Mouse (Mus musculus): ENCODE data around the gene Scaper. TPM values are rescaled to one million over a fixed set of nuclear protein-coding genes. Genes with fewer than 3 reads are reported as not detected.
A peak's percentile ranks its signal among the peaks of the same experiment; 100 is the strongest.

Gene Scaper
- total and polyA plus RNA-seq, 3 experiments = 4.2 to 5.2 (median 4.5) TPM

GRCm38 (mm10) chr9:55542366-55543325 is 395.3 kb downstream of the Scaper start:
- Histone ChIP-seq H3K4me2 (ENCODE audit: insufficient read depth, low read depth, poor library complexity, severe bottlenecking) (no peak overlapping the region), H3K4me3 (replicated peaks in 1 of 3; ENCODE audit: low read depth in 2 of 3, low read length in 2 of 3, poor library complexity in 1 of 3) (no peak overlapping the region)
- in situ Hi-C loops (cut with MboI; ENCODE audit: low pct_ligation_motif_present, low pct_unique_long_range_greater_than_20kb, low sequenced_read_pairs) = no loop called here

GRCm38 (mm10) chr9:55541681-55542365 is 396.1 kb downstream of the Scaper start:
- H3K4me1 ChIP-seq (ENCODE audit: control insufficient read depth in 1 of 2, insufficient read depth in 2 of 2) = no peaks in the 10 kb centered on the region; a peak in 1 of 4 replicates
- peak overlapping the region in 1 of 3 experiments; percentile 47 for H3K4me3 ChIP-seq (replicated peaks in 1 of 3; ENCODE audit: low read depth in 2 of 3, low read length in 2 of 3, poor library complexity in 1 of 3)
- in situ Hi-C loops (cut with MboI; ENCODE audit: low pct_ligation_motif_present, low pct_unique_long_range_greater_than_20kb, low sequenced_read_pairs) = no loop called here
- dilution Hi-C loops (cut with MboI; ENCODE audit: extremely low pct_ligation_motif_present, extremely low pct_unique_long_range_greater_than_20kb, low sequenced_read_pairs) = no loop called here
- no peak for DNase-seq (ENCODE audit: extremely low read depth)
- H3K27ac ChIP-seq (ENCODE audit: insufficient read depth, low read depth) = no peak overlapping the region
- no peak overlapping the region for H3K9ac ChIP-seq (ENCODE audit: insufficient read depth, low read depth)
- H3K79me2 ChIP-seq (replicated peaks; ENCODE audit: control insufficient read depth, extremely low read depth, insufficient read depth, poor library complexity, severe bottlenecking) = no peaks in the 10 kb centered on the region
- H3K36me3 ChIP-seq (replicated peaks in 1 of 2; ENCODE audit: control insufficient read depth in 1 of 2, insufficient read depth in 1 of 2, low read length in 1 of 2) = peaks cover 0 to 29% of the 10 kb centered on the region in 2 experiments
- TF ChIP-seq MAFK (IDR thresholded peaks at IDR 0.05; ENCODE audit: insufficient replicate concordance, low read length) (no peak), HCFC1 (IDR thresholded peaks at IDR 0.05; ENCODE audit: low read depth, low read length) (no peak), ETS1 (conservative IDR thresholded peaks at IDR 0.05; ENCODE audit: low read depth, low read length) (no peak), CHD2 (IDR thresholded peaks at IDR 0.05; ENCODE audit: low read length) (no peak), CHD1 (IDR thresholded peaks at IDR 0.05; ENCODE audit: low read depth, low read length) (no peak), IRF4 (IDR thresholded peaks at IDR 0.05; ENCODE audit: low read depth, low read length) (no peak), POLR2AphosphoS2 (IDR thresholded peaks at IDR 0.05; ENCODE audit: low read depth, low read length) (no peak), ZNF384 (IDR thresholded peaks at IDR 0.05; ENCODE audit: low read depth, low read length) (no peak), JUN (IDR thresholded peaks at IDR 0.05; ENCODE audit: insufficient read depth, low read depth, low read length) (no peak), USF1 (IDR thresholded peaks at IDR 0.05; ENCODE audit: low read depth, low read length) (no peak), MAX (IDR thresholded peaks at IDR 0.05; ENCODE audit: low read length) (no peak)
- peaks cover 28% of the 10 kb centered on the region for H3K9me3 ChIP-seq (replicated peaks; ENCODE audit: low read length)
- H3K4me2 ChIP-seq (ENCODE audit: insufficient read depth, low read depth, poor library complexity, severe bottlenecking) = no peak overlapping the region
- no peaks in the 10 kb centered on the region for H3K27me3 ChIP-seq (replicated peaks)

More at GRCm38 (mm10) chr9:55542366-55543325, 395.3 kb downstream of the Scaper start:
- DNase-seq (ENCODE audit: extremely low read depth) = no peak
- Histone ChIP-seq H3K9me3 (replicated peaks; ENCODE audit: low read length) (peaks cover 28% of the 10 kb centered on the region), H3K79me2 (replicated peaks; ENCODE audit: control insufficient read depth, extremely low read depth, insufficient read depth, poor library complexity, severe bottlenecking) (no peaks in the 10 kb centered on the region), H3K27me3 (replicated peaks) (no peaks in the 10 kb centered on the region), H3K27ac (ENCODE audit: insufficient read depth, low read depth) (no peak overlapping the region), H3K4me1 (ENCODE audit: control insufficient read depth in 1 of 2, insufficient read depth in 2 of 2) (no peaks in the 10 kb centered on the region; a peak in 1 of 4 replicates), H3K9ac (ENCODE audit: insufficient read depth, low read depth) (no peak overlapping the region), H3K36me3 (replicated peaks in 1 of 2; ENCODE audit: control insufficient read depth in 1 of 2, insufficient read depth in 1 of 2, low read length in 1 of 2) (peaks cover 0 to 29% of the 10 kb centered on the region in 2 experiments)
- dilution Hi-C loops (cut with MboI; ENCODE audit: extremely low pct_ligation_motif_present, extremely low pct_unique_long_range_greater_than_20kb, low sequenced_read_pairs) = no loop called here
- TF ChIP-seq ETS1 (conservative IDR thresholded peaks at IDR 0.05; ENCODE audit: low read depth, low read length) = no peak
- TF ChIP-seq TBP (conservative IDR thresholded peaks at IDR 0.05; ENCODE audit: low read depth, low read length) = no peak
- no peak for TF ChIP-seq NELFE (IDR thresholded peaks at IDR 0.05; ENCODE audit: low read depth, low read length)
- no peak for TF ChIP-seq NRF1 (IDR thresholded peaks at IDR 0.05; ENCODE audit: low read depth, low read length)
- no peak for TF ChIP-seq ZKSCAN1 (IDR thresholded peaks at IDR 0.05; ENCODE audit: borderline replicate concordance, low read depth, low read length)
- TF ChIP-seq MXI1 (IDR thresholded peaks at IDR 0.05; ENCODE audit: low read depth, low read length) = no peak
- no peak for TF ChIP-seq BHLHE40 (IDR thresholded peaks at IDR 0.05; ENCODE audit: low read depth, low read length)
- TF ChIP-seq ZC3H11A (IDR thresholded peaks at IDR 0.05; ENCODE audit: low read depth, low read length) = no peak
- no peak for TF ChIP-seq HCFC1 (IDR thresholded peaks at IDR 0.05; ENCODE audit: low read depth, low read length)
- no peak for TF ChIP-seq CTCF (conservative IDR thresholded peaks at IDR 0.05 in 1 of 2, IDR thresholded peaks at IDR 0.05 in 1 of 2; ENCODE audit: low read depth in 2 of 2, low read length in 2 of 2)
- no peak for TF ChIP-seq PAX5 (IDR thresholded peaks at IDR 0.05; ENCODE audit: low read length)
- no peak for TF ChIP-seq POLR2A (IDR thresholded peaks at IDR 0.05; ENCODE audit: low read depth, low read length)
